Mouse (Mus musculus): ENCODE results near the gene Slc2a12. TPM values are rescaled to one million over a fixed set of nuclear protein-coding genes. Genes with fewer than 3 reads are reported as not detected.

Gene Slc2a12
- 3.2 and 3.3 TPM in 2 replicates for polyA plus RNA-seq (2015; fragmentation: Nextera tagmentation; extraction: Ambion mirVana)

GRCm38 (mm10) chr10:22644853-22645491 is at the start of gene Slc2a12:
Slc2a12 (plus strand) TSS chr10:22645011.

GRCm38 (mm10) chr10:22731272-22732093 is 86.7 kb downstream of the Slc2a12 start, which contains the start of gene Tbpl1:
Tbpl1 (minus strand) TSS chr10:22731938.

Small RNAs within 50 kb of the gene (microRNA-seq; reads per million reads assigned to microRNA genes)
- 0.87 reads per million for gene Mir7663

Other genes with a start within 250 kb of the Slc2a12 start
- gene Tbpl1, start 86.9 kb downstream of the Slc2a12 start, polyA plus RNA-seq (2015; fragmentation: Nextera tagmentation; extraction: Ambion mirVana) = 57.3 and 59.0 TPM in 2 replicates
- not detected in 2 replicates for gene Tcf21, start 175.2 kb downstream of the Slc2a12 start, polyA plus RNA-seq (2015; fragmentation: Nextera tagmentation; extraction: Ambion mirVana)

Data from neural tube, postnatal 0 days (tissue).